Mouse (Mus musculus) embryonic facial prominence, embryonic 11.5 days (tissue): ENCODE data around the gene Actr5. TPM values are rescaled to one million over a fixed set of nuclear protein-coding genes. Genes with fewer than 3 reads are reported as not detected.
A peak's percentile ranks its signal among the peaks of the same experiment; 100 is the strongest.

ENCODE experiments used
- ATAC-seq: fragments of 200-750 bp; cut with Nextera tagmentation; replicated peaks from 2 replicates; pipeline ENCODE4 v1.8.0; 2017; ENCODE audit warnings: low read depth; ENCODE audit not compliant: insufficient number of reproducible peaks, low FRiP score, low TSS enrichment
- DNase-seq: peaks from one replicate; pipeline ENCODE4 v3.0.0-alpha.2; 2015; ENCODE audit warnings: low spot score
- H3K27ac ChIP-seq: fragments of 300-500 bp; sonication (generic); replicated peaks from 2 replicates; pipeline ENCODE4 v1.5.1; 2014; ENCODE audit warnings: mild to moderate bottlenecking, low read depth, low read length, control low read depth
- H3K27me3 ChIP-seq: fragments of 300-500 bp; sonication (generic); 2 replicates; pipeline ENCODE4 v1.6.1; 2014; ENCODE audit warnings: mild to moderate bottlenecking, low read length, moderate library complexity, mixed read lengths; ENCODE audit not compliant: control insufficient read depth, insufficient read depth
- H3K36me3 ChIP-seq: fragments of 300-500 bp; sonication (generic); replicated peaks from 2 replicates; pipeline ENCODE4 v1.6.1; 2014; ENCODE audit warnings: low read depth, mild to moderate bottlenecking, low read length, moderate library complexity, mixed read lengths; ENCODE audit not compliant: control insufficient read depth, insufficient read depth
- H3K4me1 ChIP-seq: fragments of 300-500 bp; sonication (generic); 2 replicates; pipeline ENCODE4 v1.6.1; 2014; ENCODE audit warnings: low read length, mixed read lengths; ENCODE audit not compliant: control insufficient read depth, insufficient read depth
- H3K4me2 ChIP-seq: fragments of 300-500 bp; sonication (generic); 2 replicates; pipeline ENCODE4 v1.6.1; 2014; ENCODE audit warnings: low read depth, mild to moderate bottlenecking, control low read depth, low read length, moderate library complexity
- H3K4me3 ChIP-seq: fragments of 300-500 bp; sonication (generic); 2 replicates; pipeline ENCODE4 v1.5.1; 2014; ENCODE audit warnings: low read depth, low read length, control low read depth
- H3K9ac ChIP-seq: fragments of 300-500 bp; sonication (generic); replicated peaks from 2 replicates; pipeline ENCODE4 v1.6.1; 2014; ENCODE audit warnings: mild to moderate bottlenecking, control low read depth, low read length
- H3K9me3 ChIP-seq: fragments of 300-500 bp; sonication (generic); replicated peaks from 2 replicates; pipeline ENCODE4 v1.6.1; 2016; ENCODE audit warnings: mild to moderate bottlenecking, low read length, inconsistent platforms, mixed read lengths; ENCODE audit not compliant: control insufficient read depth
- WGBS: fragments of 180-500 bp; shearing (Covaris S2); extraction: QIAGEN DNeasy Blood & Tissue Kit; methylation state at CpG from one replicate; pipeline ENCODE4 v1.1.7; 2014; 5-methylcytosine and 5-hydroxymethylcytosine counted together
- polyA plus RNA-seq: library from polyadenylated mRNA; unstranded; fragments of >200 nt; fragmentation: Nextera tagmentation; extraction: Ambion mirVana; gene quantifications from 2 replicates; pipeline ENCODE4 v1.2.1, GENCODE M21; 2014

Gene Actr5
- polyA plus RNA-seq, result 15.8 and 16.5 TPM in 2 replicates

- ATAC-seq, result peak; percentile 88
- Histone ChIP-seq H3K27me3 (no peaks in the 10 kb centered on the region), H3K4me2 (peak within 1 kb of the TSS; percentile 85), H3K9me3 (no peaks in the 10 kb centered on the region), H3K27ac (peak within 1 kb of the TSS; percentile 31), H3K4me3 (peak within 1 kb of the TSS; percentile 84), H3K4me1 (peaks cover 5% of the 10 kb centered on the region; the same call in 1 of the 2 replicates), H3K36me3 (no peaks in the 10 kb centered on the region), H3K9ac (peak within 1 kb of the TSS; percentile 87)
- under 1% methylated on average over 39 of the region's 39 CpGs for WGBS
- DNase-seq, result peak; percentile 99
These were observed at the start of gene Actr5 for GRCm38 (mm10) chr2:158624718-158625222. Actr5 (plus strand) TSS chr2:158624888.

- H3K4me3 ChIP-seq, result no peak overlapping the region
- no peaks in the 10 kb centered on the region for H3K36me3 ChIP-seq
- DNase-seq (no peak), ATAC-seq (no peak)
- no peak overlapping the region for H3K27ac ChIP-seq
- no peak overlapping the region for H3K9ac ChIP-seq
- no peaks in the 10 kb centered on the region for H3K4me1 ChIP-seq
- H3K9me3 ChIP-seq, result no peaks in the 10 kb centered on the region
- WGBS, result 69% methylated on average over 4 of the region's 4 CpGs
- H3K4me2 ChIP-seq, result no peak overlapping the region
- H3K27me3 ChIP-seq, result 0 out of 2 replicates have a peak, but pooled peaks cover under 1% of the 10 kb centered on the region
These were observed 44.7 kb upstream of the Actr5 start for GRCm38 (mm10) chr2:158579979-158580378.

- no peak overlapping the region for H3K9ac ChIP-seq
- no peaks in the 10 kb centered on the region for H3K4me1 ChIP-seq
- no peaks in the 10 kb centered on the region for H3K9me3 ChIP-seq
- no peak overlapping the region for H3K4me2 ChIP-seq
- ATAC-seq, result no peak
- 0 out of 2 replicates have a peak, but pooled peaks cover 2% of the 10 kb centered on the region for H3K27me3 ChIP-seq
- no peaks in the 10 kb centered on the region for H3K36me3 ChIP-seq
- no peak overlapping the region for H3K4me3 ChIP-seq
- peak; percentile 89 for DNase-seq
- no peak overlapping the region for H3K27ac ChIP-seq
- whole genome bisulfite sequencing, result 10% methylated on average over 12 of the region's 12 CpGs
These were observed 39.9 kb upstream of the Actr5 start for GRCm38 (mm10) chr2:158584621-158585358.

GRCm38 (mm10) chr2:158588524-158589271 is 36.0 kb upstream of the Actr5 start:
- ATAC-seq (peak; percentile 59; the same call in 1 of the 2 replicates), DNase-seq (peak; percentile 23)
- no peaks in the 10 kb centered on the region for H3K36me3 ChIP-seq
- 0 out of 2 replicates have a peak, but pooled peaks cover 2% of the 10 kb centered on the region for H3K27me3 ChIP-seq
- H3K9me3 ChIP-seq, result no peaks in the 10 kb centered on the region
- H3K27ac ChIP-seq, result no peak overlapping the region
- H3K4me2 ChIP-seq, result no peak overlapping the region
- no peak overlapping the region for H3K4me3 ChIP-seq
- 26% methylated on average over 8 of the region's 8 CpGs for WGBS
- no peaks in the 10 kb centered on the region for H3K4me1 ChIP-seq
- no peak overlapping the region for H3K9ac ChIP-seq

GRCm38 (mm10) chr2:158590495-158590894 is 34.2 kb upstream of the Actr5 start:
- Histone ChIP-seq H3K9ac (no peak overlapping the region), H3K36me3 (no peaks in the 10 kb centered on the region), H3K4me2 (no peak overlapping the region), H3K4me1 (no peaks in the 10 kb centered on the region; the same call in 1 of the 2 replicates), H3K27me3 (no peaks in the 10 kb centered on the region), H3K4me3 (no peak overlapping the region), H3K27ac (no peak overlapping the region), H3K9me3 (no peaks in the 10 kb centered on the region)
- 62% methylated on average over 3 of the region's 3 CpGs for WGBS
- DNase-seq (no peak), ATAC-seq (no peak)

GRCm38 (mm10) chr2:158591286-158591685 is 33.4 kb upstream of the Actr5 start:
- no peak for ATAC-seq
- no peak overlapping the region for H3K27ac ChIP-seq
- no peak overlapping the region for H3K4me3 ChIP-seq
- no peaks in the 10 kb centered on the region for H3K9me3 ChIP-seq
- no peaks in the 10 kb centered on the region for H3K36me3 ChIP-seq
- WGBS, result 37% methylated on average over 5 of the region's 5 CpGs
- no peak for DNase-seq
- H3K4me2 ChIP-seq, result no peak overlapping the region
- no peaks in the 10 kb centered on the region; the same call in 1 of the 2 replicates for H3K4me1 ChIP-seq
- H3K27me3 ChIP-seq, result no peaks in the 10 kb centered on the region
- H3K9ac ChIP-seq, result no peak overlapping the region

GRCm38 (mm10) chr2:158593371-158593770 is 31.3 kb upstream of the Actr5 start:
- H3K9ac ChIP-seq, result no peak overlapping the region
- 94% methylated on average over 4 of the region's 4 CpGs for WGBS
- H3K36me3 ChIP-seq, result no peaks in the 10 kb centered on the region
- no peaks in the 10 kb centered on the region for H3K27me3 ChIP-seq
- no peak overlapping the region for H3K4me2 ChIP-seq
- no peak overlapping the region for H3K27ac ChIP-seq
- H3K4me1 ChIP-seq, result no peaks in the 10 kb centered on the region; the same call in 1 of the 2 replicates
- DNase-seq (no peak), ATAC-seq (no peak)
- H3K9me3 ChIP-seq, result no peaks in the 10 kb centered on the region
- no peak overlapping the region for H3K4me3 ChIP-seq
